Mouse (Mus musculus): ENCODE results near the gene Scaf4. TPM values are rescaled to one million over a fixed set of nuclear protein-coding genes. Genes with fewer than 3 reads are reported as not detected.

Scaf4 gene
- total RNA-seq, 2 experiments from 2014 or later, result 39.6 to 40.8 TPM

- no peak for DNase-seq (ENCODE audit: low spot score in 2 of 2)
- intact Hi-C loops (cut with DNase I), result no loop called here
Measured at GRCm38 (mm10) chr16:90180975-90181374, 103.3 kb downstream of the Scaf4 start.

GRCm38 (mm10) chr16:90179892-90180291 lies 104.4 kb downstream of the Scaf4 start:
- intact Hi-C loops (cut with DNase I), result no loop called here
- DNase-seq (ENCODE audit: low spot score in 2 of 2), result no peak

- intact Hi-C loops (cut with DNase I), result no loop called here
- DNase-seq (ENCODE audit: low spot score in 2 of 2), result no peak
Measured at GRCm38 (mm10) chr16:90178404-90178803, 105.9 kb downstream of the Scaf4 start.

- intact Hi-C loops (cut with DNase I), result no loop called here
- no peak for DNase-seq (ENCODE audit: low spot score in 2 of 2)
Measured at GRCm38 (mm10) chr16:90177425-90177824, 106.9 kb downstream of the Scaf4 start.

GRCm38 (mm10) chr16:90176472-90176871 lies 107.8 kb downstream of the Scaf4 start:
- intact Hi-C loops (cut with DNase I), result no loop called here
- DNase-seq (ENCODE audit: low spot score in 2 of 2), result peak; percentile 64 to 82

Other genes with a start within 250 kb of the Scaf4 start
- 100 to 1,000 TPM in 1 of 2 experiments, 10 to 100 TPM in 1; 88.5 to 101 TPM for gene Tiam1, start 140.7 kb downstream of the Scaf4 start, total RNA-seq (2021)
- gene Sod1, start 63.7 kb downstream of the Scaf4 start, total RNA-seq (2021), result 100 to 1,000 TPM; 317 to 340 TPM
- gene Hunk, start 101.5 kb upstream of the Scaf4 start, total RNA-seq (2021), result 10 to 100 TPM; 11.8 to 14.5 TPM